Mouse (Mus musculus) kidney, postnatal 14 days (tissue): ENCODE measurements at regions not wholly inside any gene's neighbourhood (a gene's known extent, or its start where the extent isn't known, plus 50 kb on each side); places are given as distances from the start of the nearest gene placed in this dataset.
A peak's percentile ranks its signal among the peaks of the same experiment; 100 is the strongest.
"Not testable (repeated sequence)": the region's sequence is repeated elsewhere in the genome, so short reads cannot be mapped to it uniquely, and the experiment has no call there.

Source experiments
- DNase-seq: peaks from one replicate; pipeline ENCODE4 v3.0.0; 2022; ENCODE audit warnings: mixed read lengths

- DNase-seq: no peak
These were observed 536.4 kb downstream of the Fam19a2 start for GRCm38 (mm10) chr10:123800067-123800691.

- DNase-seq: no peak
These were observed 537.1 kb downstream of the Fam19a2 start for GRCm38 (mm10) chr10:123800692-123801528.

- no peak for DNase-seq
These were observed 547.1 kb downstream of the Fam19a2 start for GRCm38 (mm10) chr10:123810882-123811281.

DNA sequence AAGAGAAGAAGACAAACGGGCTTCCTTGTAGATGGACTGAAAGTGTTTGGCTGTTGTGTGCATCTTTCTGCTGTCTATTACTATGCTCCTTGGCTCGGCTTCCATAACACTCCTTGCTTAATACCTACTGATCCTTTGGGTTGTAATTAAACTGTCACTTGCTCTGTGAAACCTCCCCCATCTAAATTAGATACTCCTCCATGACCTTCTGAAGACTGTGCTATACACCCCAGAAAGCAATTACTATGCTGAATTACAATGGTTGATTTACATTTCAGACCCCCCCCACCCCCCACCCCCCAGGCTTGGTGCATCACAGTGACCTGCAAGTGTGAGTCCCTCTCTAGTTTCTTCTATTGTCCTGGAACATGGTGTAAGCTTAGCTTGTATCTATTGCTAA, 549.3 kb downstream of the Fam19a2 start:
- DNase-seq: no peak

- DNase-seq: no peak
These were observed 576.4 kb downstream of the Fam19a2 start for GRCm38 (mm10) chr10:123840061-123840751.

DNA sequence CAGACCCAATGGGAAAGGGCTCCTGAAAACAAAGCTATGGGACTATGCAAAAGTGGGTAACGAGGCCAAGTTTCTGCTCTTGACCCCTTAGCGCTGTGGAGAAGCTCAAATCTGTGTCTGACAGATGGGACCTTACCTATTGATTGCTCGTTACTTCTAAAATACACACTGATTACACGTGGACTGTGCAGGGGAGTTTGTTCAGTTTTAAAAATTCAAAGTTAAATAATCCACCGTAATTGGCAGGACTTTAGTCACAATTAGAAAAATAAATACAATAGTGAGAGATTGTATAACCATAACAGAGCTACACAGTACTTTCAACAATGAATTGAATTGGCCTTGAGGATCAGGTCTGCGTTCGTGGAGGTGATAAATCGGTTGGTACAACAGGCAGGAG, 578.3 kb downstream of the Fam19a2 start:
- no peak for DNase-seq

DNA sequence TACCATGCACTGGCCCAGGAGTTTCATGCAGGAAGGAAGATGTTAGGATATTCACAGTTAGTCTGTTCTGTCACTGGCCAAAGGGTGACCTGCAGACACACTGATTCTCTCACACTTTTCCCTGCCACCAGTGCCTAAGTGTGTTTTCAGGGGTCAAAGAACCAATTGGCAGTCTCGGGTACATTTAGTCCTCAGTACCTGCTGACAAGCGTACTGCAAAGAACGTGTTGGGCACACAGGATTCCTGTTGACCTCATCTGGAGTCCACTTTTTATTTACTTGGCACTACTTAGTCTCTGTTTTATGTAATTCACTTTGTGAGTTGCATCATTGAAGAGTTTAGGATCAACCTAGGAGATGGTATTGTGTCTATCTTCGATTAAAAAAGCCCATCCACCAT, 579.8 kb downstream of the Fam19a2 start:
- no peak for DNase-seq

- no peak for DNase-seq
These were observed 582.8 kb downstream of the Fam19a2 start for GRCm38 (mm10) chr10:123846631-123847030.

DNA sequence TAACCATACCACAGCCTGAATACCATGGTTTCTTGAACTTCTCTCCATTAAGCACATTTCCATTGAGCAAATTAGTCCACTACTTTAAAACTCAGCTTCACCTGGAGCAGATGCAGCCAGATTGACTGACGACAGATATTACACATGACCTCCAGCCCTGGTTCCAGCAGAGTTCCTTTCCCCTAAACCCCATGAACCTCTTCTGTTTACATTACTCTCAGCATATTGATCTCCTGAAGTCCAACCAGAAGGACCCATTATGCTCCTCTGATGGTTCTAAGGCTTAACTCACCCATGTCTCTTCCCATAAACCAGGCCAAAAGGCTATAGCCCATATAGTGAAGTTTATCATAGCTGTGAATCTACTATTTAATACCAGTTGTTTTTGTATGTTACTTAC, 584.8 kb downstream of the Fam19a2 start:
- DNase-seq: no peak

DNA sequence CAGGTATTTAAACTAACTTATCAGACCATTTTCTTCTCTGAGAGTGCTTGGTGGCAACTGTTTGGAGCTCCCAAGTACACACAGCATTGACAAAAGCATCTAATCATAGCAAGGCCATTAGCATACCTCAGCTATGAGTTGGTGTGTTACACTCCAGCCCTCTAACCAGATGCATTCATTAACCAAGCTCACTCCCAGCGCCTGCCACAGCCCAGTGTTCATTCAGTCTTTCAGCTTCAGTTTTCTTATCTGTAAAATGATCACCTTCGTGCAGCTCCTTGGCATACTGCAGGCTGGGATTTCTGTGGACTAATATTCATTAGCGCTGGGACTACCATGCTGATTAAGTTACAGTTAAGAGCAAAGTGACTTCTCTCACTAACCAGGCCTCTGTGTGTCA, 611.7 kb downstream of the Fam19a2 start:
- peak; percentile 6 for DNase-seq

DNA sequence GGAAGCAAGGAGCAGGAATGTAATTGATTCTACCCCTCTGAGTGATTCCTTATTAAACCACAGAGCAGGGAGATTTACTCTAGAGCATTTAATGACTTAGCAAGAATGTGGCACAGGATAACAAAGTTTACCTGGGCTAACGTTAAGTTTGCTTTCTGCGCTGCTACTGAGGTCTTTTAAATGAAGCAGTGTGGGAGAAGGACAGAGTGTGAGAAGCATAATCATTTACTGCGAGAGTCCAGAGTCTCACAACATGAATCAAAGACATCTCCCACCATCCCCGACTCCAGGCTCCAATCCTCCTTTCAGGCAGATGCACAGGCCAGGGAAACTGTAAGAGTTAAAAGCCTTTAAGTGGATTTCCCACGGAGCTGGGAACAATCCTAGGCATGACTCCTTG, 612.1 kb downstream of the Fam19a2 start:
- DNase-seq: no peak

GRCm38 (mm10) chr10:123888681-123889172, 624.9 kb downstream of the Fam19a2 start:
- no peak for DNase-seq

DNA sequence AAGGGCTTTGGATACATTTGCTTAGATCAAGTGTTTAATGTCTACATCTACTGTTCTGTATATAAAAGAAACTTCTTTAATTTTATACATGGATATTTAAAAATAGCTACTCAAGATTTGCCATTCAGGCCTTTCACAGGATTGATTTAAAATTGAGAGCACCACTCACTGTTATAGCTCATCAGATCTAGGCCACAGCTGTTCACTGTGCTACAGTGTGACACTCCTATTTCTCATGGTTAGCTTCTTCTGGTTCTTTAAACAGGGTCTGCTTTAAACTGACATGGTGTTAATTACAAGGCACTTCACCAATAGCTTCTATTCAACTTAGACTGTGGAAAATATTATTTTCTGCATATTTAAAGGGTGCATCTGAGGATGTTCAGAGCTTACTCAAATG, 655.3 kb downstream of the Fam19a2 start:
- DNase-seq: no peak

GRCm38 (mm10) chr10:123929955-123930354, 666.2 kb downstream of the Fam19a2 start:
- no peak for DNase-seq

DNA sequence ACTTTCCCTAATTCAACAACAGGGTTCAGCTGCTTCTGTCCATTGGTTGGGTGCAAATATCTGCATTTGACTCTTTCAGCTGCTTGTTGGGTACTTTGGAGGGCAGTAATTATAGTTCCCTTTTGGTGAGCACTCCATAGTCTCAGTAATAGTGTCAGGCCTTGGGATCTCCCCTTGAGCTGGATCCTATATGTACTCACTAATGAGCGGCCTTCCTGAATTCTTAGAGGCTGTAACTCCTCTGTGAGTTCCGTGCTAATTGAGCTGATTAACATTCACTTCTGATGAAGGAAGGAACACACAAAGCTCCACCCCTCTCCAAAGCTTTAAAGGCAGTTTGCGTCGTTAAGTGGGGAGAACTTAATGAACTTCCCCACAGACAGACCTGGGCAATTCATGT, 674.9 kb downstream of the Fam19a2 start:
- DNase-seq: not testable (repeated sequence)
